Mouse (Mus musculus): ENCODE results near the gene Msx1.
"Not testable (repeated sequence)": the region's sequence is repeated elsewhere in the genome, so short reads cannot be mapped to it uniquely, and the experiment has no call there.

Gene Msx1

DNA sequence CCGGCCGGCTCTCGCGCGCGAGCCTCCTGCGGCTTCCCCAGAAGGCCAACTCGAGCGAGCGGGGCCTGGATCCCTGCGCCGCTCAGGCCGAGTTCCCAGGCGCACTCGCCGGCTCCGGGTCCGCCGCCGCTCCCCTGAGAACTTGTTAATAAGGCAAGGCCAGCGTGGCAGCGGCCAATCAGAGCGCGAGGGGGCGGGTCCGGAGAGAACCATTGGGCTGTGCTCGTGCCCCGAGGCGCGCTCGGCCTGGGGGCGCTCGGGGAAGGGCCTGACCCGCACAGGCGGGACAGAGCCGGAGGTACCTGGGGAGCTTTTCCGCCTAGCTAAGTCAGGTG, at the start of gene Msx1:
TSS of gene Msx1 (minus strand) at position 123 of the 335 bp plus-strand sequence.
- DNase-seq (ENCODE audit: low read depth) = no peak

DNA sequence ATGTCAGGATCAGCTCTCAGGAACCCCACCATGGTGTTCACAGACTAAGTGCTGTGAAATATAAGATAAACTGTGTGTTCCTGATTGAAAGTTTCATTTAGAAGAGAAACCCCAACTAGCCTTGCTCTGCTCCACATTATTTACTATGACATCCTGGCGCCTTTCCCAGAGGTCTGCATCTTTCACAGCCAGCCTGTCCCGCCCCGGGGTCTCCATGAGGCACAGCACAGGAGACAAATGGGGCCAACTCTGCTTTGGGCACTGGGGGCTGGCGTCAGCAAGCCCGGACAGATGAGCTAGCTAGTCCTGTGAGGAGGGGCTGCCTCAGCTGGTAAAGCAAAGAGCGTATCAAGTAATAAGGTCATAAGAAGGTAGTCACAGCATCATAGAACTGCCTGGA, 41.1 kb upstream of the Msx1 start:
- no peak for DNase-seq (ENCODE audit: low read depth)

- no peak for DNase-seq (ENCODE audit: low read depth)
Observed at GRCm38 (mm10) chr5:37864309-37864708, 39.9 kb upstream of the Msx1 start.

- no peak for DNase-seq (ENCODE audit: low read depth)
Observed at GRCm38 (mm10) chr5:37860846-37861245, 36.5 kb upstream of the Msx1 start.

- DNase-seq (ENCODE audit: low read depth) = no peak
Observed at GRCm38 (mm10) chr5:37860151-37860721, 35.9 kb upstream of the Msx1 start.

DNA sequence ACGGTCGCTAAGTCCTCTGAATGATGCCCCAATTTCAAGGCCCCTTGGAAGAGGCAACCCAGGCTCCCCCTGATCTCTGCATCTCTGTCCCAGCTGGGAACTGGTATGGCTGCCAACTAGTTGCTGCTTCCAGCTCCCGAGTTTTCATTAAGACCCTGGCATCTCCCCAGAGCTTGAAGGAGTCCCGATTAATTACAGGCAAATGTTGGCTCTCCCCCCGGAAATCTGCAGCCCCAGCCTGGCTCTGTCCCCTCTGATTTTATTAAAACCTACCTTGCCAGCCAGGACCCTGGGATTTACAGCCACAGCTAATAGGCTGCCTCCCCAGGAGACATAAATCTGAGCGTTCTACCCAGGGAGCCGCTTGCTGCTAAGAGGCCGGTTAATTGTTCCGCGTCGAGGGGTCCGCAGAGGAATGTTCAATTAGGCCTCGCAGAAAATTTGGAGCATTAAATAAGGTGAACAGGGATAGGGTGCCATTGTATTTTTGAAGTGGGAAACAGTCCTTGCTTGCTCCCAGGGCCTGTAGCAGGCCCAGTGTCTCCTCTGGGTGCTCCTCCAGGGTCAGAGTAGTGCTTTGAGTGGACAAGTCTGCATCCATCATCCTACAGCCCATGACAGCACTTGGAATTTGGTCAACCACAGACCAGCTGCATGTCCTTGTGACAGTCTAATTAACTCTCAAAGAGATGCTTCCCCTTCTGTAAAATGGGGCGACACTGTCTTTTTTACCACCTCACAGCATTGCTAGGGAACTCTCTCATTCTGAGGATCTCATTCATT, 33.6 kb upstream of the Msx1 start:
- no peak for DNase-seq (ENCODE audit: low read depth)

- DNase-seq (ENCODE audit: low read depth) = no peak
Observed at GRCm38 (mm10) chr5:37856057-37856456, 31.7 kb upstream of the Msx1 start.

DNA sequence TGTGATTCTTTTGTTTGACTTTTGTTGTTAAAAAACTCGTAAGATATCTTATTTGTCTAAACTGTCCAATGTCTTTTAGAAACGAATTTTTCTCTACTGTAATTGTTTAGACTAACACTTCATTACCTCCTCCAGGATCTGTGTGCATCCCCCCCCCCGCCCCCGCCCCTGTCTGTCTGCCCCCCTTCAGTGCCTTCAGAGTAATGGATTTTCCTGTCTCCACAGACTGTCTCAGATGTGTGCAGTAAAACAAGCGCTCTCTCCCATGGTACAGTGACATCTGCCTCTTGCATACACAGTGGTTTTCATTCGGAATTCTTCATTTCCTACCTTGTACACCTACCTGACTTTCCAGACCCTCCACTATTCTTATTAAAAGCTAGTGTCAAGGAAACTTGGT, 29.9 kb upstream of the Msx1 start:
- no peak for DNase-seq (ENCODE audit: low read depth)

DNA sequence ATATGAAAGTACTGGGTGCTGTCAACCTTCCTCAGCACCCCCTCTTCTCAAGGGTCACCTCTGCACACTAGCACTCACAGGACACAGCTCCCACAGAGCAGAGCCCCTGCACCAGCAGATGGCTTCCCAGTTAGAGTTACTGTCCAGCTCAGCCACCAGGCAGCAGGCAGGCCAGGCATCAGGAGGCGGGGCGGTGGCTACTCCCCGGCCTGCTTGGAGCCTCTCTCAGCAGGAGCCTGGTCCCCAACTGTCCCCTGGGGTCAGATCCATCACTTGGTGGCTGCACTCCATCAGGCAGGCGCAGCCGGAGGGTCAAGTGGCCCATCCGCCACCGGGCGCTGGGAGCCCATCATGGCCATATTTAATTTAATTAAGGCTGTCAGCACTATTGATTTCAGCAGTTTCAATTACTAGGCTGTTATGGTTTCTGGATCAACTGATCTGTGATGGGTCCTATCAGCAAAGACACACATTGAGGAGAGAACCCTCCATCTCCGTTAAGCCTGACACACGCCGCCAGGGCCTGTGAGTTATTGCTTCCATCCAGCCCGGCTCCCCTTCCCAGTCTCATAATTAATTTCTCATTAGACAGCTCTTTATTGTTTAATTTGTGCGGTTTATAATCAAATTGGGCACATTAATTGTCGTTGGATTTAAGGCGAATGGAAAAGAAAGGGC, 27.1 kb upstream of the Msx1 start:
- DNase-seq (ENCODE audit: low read depth) = no peak

DNA sequence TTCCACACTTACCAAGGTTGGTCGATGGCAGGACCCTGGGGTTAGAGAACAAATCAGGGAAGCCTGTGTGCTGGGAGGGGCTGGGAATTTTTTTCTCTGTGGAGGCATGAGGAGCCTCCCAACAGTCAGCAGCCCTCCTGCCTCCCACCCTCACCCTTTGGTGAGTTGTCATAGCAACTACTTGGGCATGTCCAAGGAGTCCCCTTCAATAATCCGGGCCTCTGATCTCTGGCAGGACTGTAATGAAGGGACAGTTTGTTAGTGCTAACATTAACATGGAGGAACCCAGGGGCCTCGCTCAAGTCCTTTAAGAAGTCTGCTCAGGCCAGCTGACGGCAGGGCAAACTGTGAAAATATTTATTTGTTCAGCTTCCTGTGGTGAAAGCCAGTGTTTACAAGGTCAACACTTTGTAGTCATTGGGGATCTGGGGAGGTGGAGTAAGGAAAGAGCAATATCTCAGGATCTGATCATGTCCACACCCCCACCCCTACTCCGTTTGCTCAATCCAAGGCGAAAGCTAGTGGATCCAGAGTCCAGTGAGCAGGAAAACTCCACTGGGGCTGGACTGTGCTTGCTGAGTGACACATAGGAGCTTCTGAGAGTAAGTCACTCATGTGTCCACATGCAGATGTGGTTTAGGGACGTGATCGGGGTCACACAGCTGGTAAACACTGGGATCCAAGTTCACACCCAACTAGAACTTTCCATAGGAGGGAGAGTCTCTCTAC, 24.8 kb upstream of the Msx1 start:
- no peak for DNase-seq (ENCODE audit: low read depth)

DNA sequence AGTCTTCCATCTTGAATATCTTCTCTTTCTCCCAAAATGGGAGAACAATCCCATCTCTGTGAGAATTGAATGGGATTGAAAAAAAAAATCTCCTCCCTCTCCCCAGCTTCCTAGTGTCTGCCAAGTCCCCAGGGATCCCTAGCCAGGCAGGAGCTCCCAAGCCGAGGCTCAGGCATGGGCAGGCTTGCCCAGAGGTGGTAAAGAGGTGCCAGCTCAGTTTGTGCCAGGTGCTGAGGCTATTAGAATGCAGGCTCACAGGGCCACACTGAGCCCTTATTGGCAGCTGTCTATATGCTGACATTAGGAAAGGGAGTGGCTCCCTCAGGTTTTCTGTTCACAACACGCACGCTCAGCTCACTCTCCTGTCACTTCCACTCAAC, 11.9 kb upstream of the Msx1 start:
- no peak for DNase-seq (ENCODE audit: low read depth)

GRCm38 (mm10) chr5:37835590-37836266, 11.3 kb upstream of the Msx1 start:
- DNase-seq (ENCODE audit: low read depth) = no peak

GRCm38 (mm10) chr5:37832766-37833165, 8.4 kb upstream of the Msx1 start:
- DNase-seq (ENCODE audit: low read depth) = no peak

GRCm38 (mm10) chr5:37832031-37832430, 7.6 kb upstream of the Msx1 start:
- DNase-seq (ENCODE audit: low read depth) = no peak

GRCm38 (mm10) chr5:37830436-37830835, 6.1 kb upstream of the Msx1 start:
- DNase-seq (ENCODE audit: low read depth) = not testable (repeated sequence)

DNA sequence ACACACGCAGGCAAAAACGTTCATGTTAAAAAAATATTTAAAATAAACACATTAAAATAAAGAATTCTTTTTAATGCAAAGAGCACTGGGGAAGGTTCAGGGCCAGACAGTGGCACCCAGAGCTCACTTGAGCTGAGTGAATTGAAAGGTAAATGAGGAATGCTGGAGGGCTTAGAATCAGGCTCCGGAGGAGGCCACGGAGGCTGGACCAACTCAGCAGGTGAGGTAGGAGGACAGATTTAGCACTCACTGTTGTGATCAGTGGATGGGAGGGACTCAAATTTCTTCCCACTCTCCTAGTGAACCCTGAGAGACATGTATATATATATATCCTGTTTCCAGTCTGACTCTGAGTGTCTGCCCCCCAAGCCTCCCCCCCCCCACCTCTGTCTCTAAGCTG, 5.5 kb upstream of the Msx1 start:
- DNase-seq (ENCODE audit: low read depth) = no peak

- no peak for DNase-seq (ENCODE audit: low read depth)
Observed at GRCm38 (mm10) chr5:37829296-37829670, 4.9 kb upstream of the Msx1 start.

- no peak for DNase-seq (ENCODE audit: low read depth)
Observed at GRCm38 (mm10) chr5:37828591-37829295, 4.4 kb upstream of the Msx1 start.

GRCm38 (mm10) chr5:37828001-37828400, 3.6 kb upstream of the Msx1 start:
- no peak for DNase-seq (ENCODE audit: low read depth)

DNA sequence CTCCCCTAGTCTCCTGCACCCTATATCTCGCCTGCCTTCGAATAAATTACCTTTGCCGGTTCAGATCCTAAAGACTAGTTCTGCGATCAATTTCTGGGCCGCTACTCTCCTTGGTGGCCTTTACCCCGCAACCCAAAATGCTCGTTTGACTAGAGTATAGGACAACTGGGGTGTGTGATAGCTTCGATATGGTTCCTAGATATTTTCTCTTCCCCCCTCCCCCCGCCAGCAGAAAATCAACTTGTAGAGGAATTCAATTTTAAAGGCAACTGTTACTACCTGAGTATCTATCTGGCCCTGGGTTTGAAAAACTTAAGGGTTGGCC, 3.2 kb upstream of the Msx1 start:
- no peak for DNase-seq (ENCODE audit: low read depth)

DNA sequence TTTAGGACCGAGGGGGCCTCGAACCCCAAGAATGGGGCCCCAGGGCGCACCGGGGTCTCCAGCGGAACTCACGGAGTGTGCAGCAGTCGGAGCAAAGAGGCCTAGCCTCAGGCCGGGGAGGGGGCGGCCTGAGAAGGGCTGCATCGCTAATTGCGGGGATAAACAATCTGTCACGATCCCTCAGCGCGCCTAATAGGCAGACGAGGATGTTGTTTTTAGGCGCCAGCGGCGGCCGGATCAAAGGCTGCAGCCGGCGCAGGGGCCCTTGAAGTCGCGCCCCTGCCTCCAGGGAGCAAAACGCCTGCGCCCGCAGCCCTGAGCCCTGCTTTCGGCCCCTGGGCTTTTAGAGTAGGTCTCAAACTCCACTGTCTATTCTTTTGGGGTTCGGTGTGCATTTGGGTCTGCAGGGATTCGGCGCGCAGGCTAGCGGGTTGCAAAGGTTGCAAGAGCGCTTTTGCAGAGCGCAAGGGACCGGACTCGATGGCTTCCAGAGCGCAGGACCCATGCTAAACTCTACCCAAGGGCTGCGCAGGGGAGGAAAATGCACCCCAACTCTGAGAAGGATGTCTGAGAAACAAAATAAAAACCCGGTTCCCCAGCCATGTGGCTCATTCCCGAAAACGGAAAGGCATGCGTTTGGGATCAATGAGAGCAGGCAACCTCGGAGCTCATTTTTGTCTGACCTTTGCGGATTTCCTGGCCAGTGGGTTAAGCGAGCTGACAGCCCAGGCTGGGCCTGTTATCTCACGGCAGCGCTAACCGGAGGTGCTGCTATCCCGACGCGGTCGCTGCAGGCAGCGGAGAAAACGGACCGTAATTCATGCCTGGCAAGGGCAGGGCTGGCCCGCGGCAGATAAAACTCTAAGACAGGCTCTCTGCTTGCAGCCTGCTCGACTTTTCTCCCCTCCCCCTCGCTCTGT, 2.6 kb upstream of the Msx1 start:
- no peak for DNase-seq (ENCODE audit: low read depth)

Measured in naive thymus-derived CD4-positive, alpha-beta T cell, adult 2 months (primary cell).